Mouse (Mus musculus) G1E (cell line): ENCODE results near the gene Gm10382. TPM values are rescaled to one million over a fixed set of nuclear protein-coding genes. Genes with fewer than 3 reads are reported as not detected.

ENCODE experiments used
- ATAC-seq: 2 replicates; pipeline ENCODE4 v1.8.0; 2016; ENCODE audit warnings: mild to moderate bottlenecking; ENCODE audit not compliant: insufficient number of reproducible peaks, poor library complexity, low FRiP score, severe bottlenecking; ENCODE audit errors: extremely low read depth
- DNase-seq: peaks from one replicate; pipeline ENCODE4 v3.0.0; 2012; ENCODE audit warnings: low spot score
- H3K27me3 ChIP-seq: 2 replicates; pipeline ENCODE4 v1.6.1; 2012; ENCODE audit warnings: mild to moderate bottlenecking, low read length, inconsistent platforms; ENCODE audit not compliant: insufficient read depth
- H3K36me3 ChIP-seq: replicated peaks from 2 replicates; pipeline ENCODE3; 2012; ENCODE audit warnings: mild to moderate bottlenecking, inconsistent platforms
- H3K4me1 ChIP-seq: 2 replicates; pipeline ENCODE4 v1.6.1; 2012; ENCODE audit warnings: low read depth, low read length, inconsistent platforms, mixed read lengths; ENCODE audit not compliant: insufficient read depth
- H3K4me3 ChIP-seq: 2 replicates; pipeline ENCODE4 v1.5.1; 2012; ENCODE audit warnings: low read depth, mild to moderate bottlenecking, inconsistent platforms, low read length, moderate library complexity, mixed read lengths
- H3K9me3 ChIP-seq: replicated peaks from 2 replicates; pipeline ENCODE4 v1.6.1; 2012; ENCODE audit warnings: inconsistent platforms
- CTCF ChIP-seq: IDR thresholded peaks from 2 replicates; pipeline ENCODE4 v1.5.1; 2012; ENCODE audit warnings: low read depth, low read length, inconsistent platforms, mixed read lengths
- GATA1 ChIP-seq: IDR thresholded peaks from 2 replicates; pipeline ENCODE4 v1.6.1; 2012; ENCODE audit warnings: borderline replicate concordance, low read length, inconsistent platforms, mixed read lengths
- GATA2 ChIP-seq: IDR thresholded peaks from 2 replicates; pipeline ENCODE4 v1.6.1; 2012; ENCODE audit warnings: low read depth, low read length, inconsistent platforms, borderline replicate concordance
- POLR2AphosphoS5 ChIP-seq: IDR thresholded peaks from 2 replicates; pipeline ENCODE4 v1.6.1; 2012; ENCODE audit warnings: low read depth, low read length, inconsistent platforms; ENCODE audit not compliant: insufficient replicate concordance
- TAL1 ChIP-seq: conservative IDR thresholded peaks from 2 replicates; pipeline ENCODE4 v1.6.1; 2012; ENCODE audit warnings: low read depth, low read length, inconsistent platforms, mixed read lengths
- polyA plus RNA-seq: library from polyadenylated mRNA; stranded (reverse); fragments of >175 nt; gene quantifications from 2 replicates; pipeline ENCODE4 v1.2.3, GENCODE M21; 2012
- total RNA-seq, 2 experiments: library from RNA; stranded (forward) in 1 of 2; stranded (reverse) in 1 of 2; fragments of 200-1000 nt in 1 of 2; fragments of >200 nt in 1 of 2; fragmentation: Nextera tagmentation in 1 of 2; gene quantifications; 2 replicates each; pipeline ENCODE4 v1.2.3; 2014 to 2017

Gene Gm10382
- total and polyA plus RNA-seq, 3 experiments: 0.22 TPM; not detected in 2

GRCm38 (mm10) chr5:125377214-125377613 lies 11.9 kb upstream of the Gm10382 start:
- Histone ChIP-seq H3K9me3 (peaks cover 6% of the 10 kb centered on the region; the same call in 1 of the 2 replicates), H3K4me1 (no peaks in the 10 kb centered on the region), H3K27me3 (no peaks in the 10 kb centered on the region), H3K4me3 (no peak overlapping the region), H3K36me3 (peaks cover 7% of the 10 kb centered on the region)
- TF ChIP-seq GATA2: no peak
- TF ChIP-seq TAL1: no peak
- TF ChIP-seq POLR2AphosphoS5: no peak
- TF ChIP-seq GATA1: no peak
- TF ChIP-seq CTCF: no peak
- ATAC-seq: no peak
- DNase-seq: no peak

GRCm38 (mm10) chr5:125378919-125379318 lies 10.2 kb upstream of the Gm10382 start:
- Histone ChIP-seq H3K4me3 (no peak overlapping the region), H3K36me3 (peaks cover 22% of the 10 kb centered on the region), H3K27me3 (no peaks in the 10 kb centered on the region), H3K4me1 (peaks cover 3% of the 10 kb centered on the region; the same call in 1 of the 2 replicates), H3K9me3 (peaks cover 1% of the 10 kb centered on the region; the same call in 1 of the 2 replicates)
- DNase-seq: no peak
- no peak for ATAC-seq
- no peak for TF ChIP-seq POLR2AphosphoS5
- no peak for TF ChIP-seq GATA1
- TF ChIP-seq TAL1: no peak
- no peak for TF ChIP-seq CTCF
- no peak for TF ChIP-seq GATA2

GRCm38 (mm10) chr5:125381954-125382672 lies 7.0 kb upstream of the Gm10382 start:
- no peaks in the 10 kb centered on the region for H3K27me3 ChIP-seq
- H3K36me3 ChIP-seq: peaks cover 43% of the 10 kb centered on the region
- no peak overlapping the region for H3K4me3 ChIP-seq
- no peak for DNase-seq
- TF ChIP-seq POLR2AphosphoS5: peak; percentile 48; the same call in 1 of the 2 replicates
- TF ChIP-seq GATA1: no peak
- no peak for TF ChIP-seq TAL1
- 0 out of 2 replicates have a peak, but pooled peaks have one; percentile 4 for ATAC-seq
- H3K9me3 ChIP-seq: no peaks in the 10 kb centered on the region
- peaks cover 14% of the 10 kb centered on the region; the same call in 1 of the 2 replicates for H3K4me1 ChIP-seq

- Histone ChIP-seq H3K4me3 (no peak overlapping the region), H3K36me3 (peaks cover 43% of the 10 kb centered on the region), H3K9me3 (no peaks in the 10 kb centered on the region), H3K27me3 (no peaks in the 10 kb centered on the region), H3K4me1 (peaks cover 14% of the 10 kb centered on the region; the same call in 1 of the 2 replicates)
- peak; percentile 52 for TF ChIP-seq CTCF
- TF ChIP-seq POLR2AphosphoS5: no peak; the same call in 1 of the 2 replicates
- TF ChIP-seq TAL1: no peak
- no peak for TF ChIP-seq GATA2
- no peak for TF ChIP-seq GATA1
- ATAC-seq: peak; percentile 50
- DNase-seq: no peak
These were observed 6.2 kb upstream of the Gm10382 start for GRCm38 (mm10) chr5:125382673-125383558.

- Histone ChIP-seq H3K9me3 (no peaks in the 10 kb centered on the region), H3K36me3 (peaks cover 52% of the 10 kb centered on the region), H3K4me1 (peaks cover 19% of the 10 kb centered on the region), H3K4me3 (no peak overlapping the region), H3K27me3 (no peaks in the 10 kb centered on the region)
- ATAC-seq: no peak
- no peak for TF ChIP-seq GATA1
- no peak for DNase-seq
These were observed 5.3 kb upstream of the Gm10382 start for GRCm38 (mm10) chr5:125383637-125384420.

GRCm38 (mm10) chr5:125384512-125385214 lies 4.5 kb upstream of the Gm10382 start:
- Histone ChIP-seq H3K4me3 (no peak overlapping the region), H3K36me3 (peaks cover 56% of the 10 kb centered on the region), H3K4me1 (peaks cover 19% of the 10 kb centered on the region), H3K9me3 (no peaks in the 10 kb centered on the region), H3K27me3 (no peaks in the 10 kb centered on the region)
- TF ChIP-seq GATA1 (no peak), CTCF (no peak), POLR2AphosphoS5 (0 out of 2 replicates have a peak, but pooled peaks have one; percentile 14)
- DNase-seq (no peak), ATAC-seq (no peak)
